9 mouse cellular contexts compared by ENCODE assay signal in the genomic region with DNA sequence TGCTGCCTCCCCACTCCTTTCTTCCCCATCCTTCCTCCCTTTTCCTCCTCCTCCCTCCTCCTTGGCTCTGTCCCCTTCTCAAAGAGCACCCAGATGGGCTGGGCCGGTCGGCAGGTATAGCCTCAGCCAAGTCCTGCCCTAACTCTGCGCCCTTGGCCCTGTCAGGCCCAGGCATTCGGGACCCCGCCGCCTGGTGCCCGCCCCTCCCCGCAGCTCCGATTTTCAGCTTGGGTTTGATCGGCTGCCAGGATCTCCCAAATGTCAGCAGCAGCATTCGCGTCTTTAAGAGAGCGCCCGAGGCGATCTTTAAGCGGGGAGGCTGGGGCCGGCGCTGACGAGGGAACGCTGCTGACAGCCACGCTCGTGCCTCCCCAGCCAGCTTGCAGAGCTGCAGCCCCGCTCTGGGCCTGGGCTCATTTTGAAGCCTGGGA.
A peak's percentile ranks its signal among the peaks of the same experiment; 100 is the strongest.
DNase-seq lines count a peak whose midpoint lies in the region; ATAC-seq and TF ChIP-seq lines count a peak whose summit lies in the region.
"Had no signal": no experiment of that assay in that cellular context is flagged by ENCODE, and none has a peak within 500 bp of the region (broad histone marks: within the 10 kb centered on the region; RNA-seq: fewer than 3 reads in every experiment).

No protein-coding gene starts in this region.

- peak overlapping the region; percentile 60 for H3K9ac ChIP-seq in heart, embryonic 11.5 days (ENCODE audit: low read depth, low read length)
- peak overlapping the region; percentile 44 for H3K9ac ChIP-seq in lung, embryonic 14.5 days

- no peak for TF ChIP-seq POLR2A in cortical plate, adult 2 months (IDR thresholded peaks at IDR 0.05; ENCODE audit: extremely low read depth, insufficient read depth, low read length)
- no peak for TF ChIP-seq POLR2A in kidney, adult 2 months (IDR thresholded peaks at IDR 0.05; ENCODE audit: low read depth, low read length)

- ATAC-seq in CD4-positive, CD25-positive, alpha-beta regulatory T cell, adult 4 months: no peak
- ATAC-seq in heart, embryonic 11.5 days (replicated peaks; ENCODE audit: insufficient number of reproducible peaks, low FRiP score, low TSS enrichment): no peak
- ATAC-seq in lung, embryonic 14.5 days (ENCODE audit: insufficient read depth): peak; percentile 52
- no peak for ATAC-seq in inflammation-experienced regulatory T-cells, adult 6 months

- H3K4me2 ChIP-seq in heart, embryonic 11.5 days: peak overlapping the region; percentile 52
- peak overlapping the region; percentile 44 for H3K4me2 ChIP-seq in lung, embryonic 14.5 days

- no peak overlapping the region for H3K4me3 ChIP-seq in cortical plate, adult 2 months (ENCODE audit: insufficient read depth, low read length)
- H3K4me3 ChIP-seq in heart, embryonic 11.5 days (ENCODE audit: low read depth, low read length): peak overlapping the region; percentile 4; the same call in 1 of the 2 replicates
- H3K4me3 ChIP-seq in kidney, adult 2 months (ENCODE audit: insufficient read depth, low read depth, low read length): no peak overlapping the region
- H3K4me3 ChIP-seq in lung, embryonic 14.5 days (ENCODE audit: low read depth, low read length): no peak overlapping the region

- 7% methylated on average over 23 of the region's 23 CpGs for WGBS in heart, embryonic 11.5 days (ENCODE audit: insufficient replicate concordance)
- 23% methylated on average over 23 of the region's 23 CpGs for WGBS in kidney, adult 2 months
- WGBS in lung, embryonic 14.5 days: 3% methylated on average over 23 of the region's 23 CpGs

- H3K36me3 ChIP-seq in heart, embryonic 11.5 days (ENCODE audit: control insufficient read depth, insufficient read depth, low read length): no peaks in the 10 kb centered on the region
- no peaks in the 10 kb centered on the region for H3K36me3 ChIP-seq in kidney, adult 2 months (ENCODE audit: control insufficient read depth, insufficient read depth, low read length)
- no peaks in the 10 kb centered on the region for H3K36me3 ChIP-seq in lung, embryonic 14.5 days (ENCODE audit: insufficient read depth)

- no peaks in the 10 kb centered on the region for H3K9me3 ChIP-seq in heart, embryonic 11.5 days (replicated peaks; ENCODE audit: control insufficient read depth, low read length)
- no peaks in the 10 kb centered on the region; the same call in 1 of the 2 replicates for H3K9me3 ChIP-seq in lung, embryonic 14.5 days (ENCODE audit: low read depth, low read length)

- peak; percentile 38 for DNase-seq in CD4-positive, CD25-positive, alpha-beta regulatory T cell, adult 2 months (ENCODE audit: low read depth, low spot score)
- DNase-seq in kidney, adult 2 months: peak; percentile 61
- peak; percentile 93 for DNase-seq in lung, embryonic 14.5 days
- DNase-seq in ovary, postnatal 14 days (ENCODE audit: low spot score): peak; percentile 59

- no peaks in the 10 kb centered on the region for H3K27me3 ChIP-seq in heart, embryonic 11.5 days (ENCODE audit: control insufficient read depth, insufficient read depth, low read length)
- H3K27me3 ChIP-seq in kidney, adult 2 months (replicated peaks; ENCODE audit: control insufficient read depth, insufficient read depth, low read length): no peaks in the 10 kb centered on the region
- no peaks in the 10 kb centered on the region for H3K27me3 ChIP-seq in lung, embryonic 14.5 days (ENCODE audit: insufficient read depth, low read length)

- peaks cover 9% of the 10 kb centered on the region for H3K4me1 ChIP-seq in cortical plate, adult 2 months (ENCODE audit: control insufficient read depth, insufficient read depth, low read length)
- H3K4me1 ChIP-seq in heart, embryonic 11.5 days (ENCODE audit: control insufficient read depth, insufficient read depth, low read length): peaks cover 40% of the 10 kb centered on the region
- peaks cover 28% of the 10 kb centered on the region for H3K4me1 ChIP-seq in kidney, adult 2 months (ENCODE audit: control insufficient read depth, insufficient read depth, low read length)
- peaks cover 30% of the 10 kb centered on the region for H3K4me1 ChIP-seq in lung, embryonic 14.5 days (ENCODE audit: insufficient read depth)

- no peak for TF ChIP-seq CTCF in cortical plate, adult 2 months (IDR thresholded peaks at IDR 0.05; ENCODE audit: extremely low read depth, insufficient read depth, low read length)
- TF ChIP-seq CTCF in kidney, adult 2 months (conservative IDR thresholded peaks at IDR 0.05; ENCODE audit: insufficient read depth, insufficient read length, low read depth, low read length): no peak
- no peak for TF ChIP-seq CTCF in lung, embryonic 14.5 days (IDR thresholded peaks at IDR 0.05; ENCODE audit: low read depth)

- peak overlapping the region; percentile 49; the same call in 1 of the 2 replicates for H3K27ac ChIP-seq in cortical plate, adult 2 months (ENCODE audit: insufficient read depth, low read length)
- H3K27ac ChIP-seq in heart, embryonic 11.5 days (ENCODE audit: low read depth, low read length): peak overlapping the region; percentile 59
- H3K27ac ChIP-seq in kidney, adult 2 months (ENCODE audit: insufficient read depth, low read depth, low read length): peak overlapping the region; percentile 39; the same call in 1 of the 2 replicates
- peak overlapping the region; percentile 95 for H3K27ac ChIP-seq in lung, embryonic 14.5 days (ENCODE audit: low read depth)
- H3K27ac ChIP-seq: macrophage had no signal

Comparison
In these comparisons a context has a peak if more than half of its experiments do, and no peak if none do; other contexts are left out.
1. DNase-seq: peak in every context shown above with its lines; median percentile 93 in lung, embryonic 14.5 days; 61 in kidney, adult 2 months; 59 in ovary, postnatal 14 days; 38 in CD4-positive, CD25-positive, alpha-beta regulatory T cell, adult 2 months.
2. H3K27ac ChIP-seq: peak in every context shown above with its lines; median percentile 95 in lung, embryonic 14.5 days; 59 in heart, embryonic 11.5 days; 49 in cortical plate, adult 2 months; 39 in kidney, adult 2 months.